Mouse (Mus musculus) activated CD4-positive, CD25-positive, alpha-beta regulatory T cell (primary cell): Measurements from ENCODE around the gene Clasp2. TPM values are rescaled to one million over a fixed set of nuclear protein-coding genes. Genes with fewer than 3 reads are reported as not detected.

Source experiments
- polyA plus RNA-seq, 2 experiments: library from polyadenylated mRNA; unstranded; fragments of 100-300 nt; shearing (Covaris generic); gene quantifications; one replicate each; pipeline ENCODE4 v1.2.1; 2017

Clasp2 gene
- polyA plus RNA-seq, result 10 to 100 TPM; 17.6 to 18.2 TPM

DNA sequence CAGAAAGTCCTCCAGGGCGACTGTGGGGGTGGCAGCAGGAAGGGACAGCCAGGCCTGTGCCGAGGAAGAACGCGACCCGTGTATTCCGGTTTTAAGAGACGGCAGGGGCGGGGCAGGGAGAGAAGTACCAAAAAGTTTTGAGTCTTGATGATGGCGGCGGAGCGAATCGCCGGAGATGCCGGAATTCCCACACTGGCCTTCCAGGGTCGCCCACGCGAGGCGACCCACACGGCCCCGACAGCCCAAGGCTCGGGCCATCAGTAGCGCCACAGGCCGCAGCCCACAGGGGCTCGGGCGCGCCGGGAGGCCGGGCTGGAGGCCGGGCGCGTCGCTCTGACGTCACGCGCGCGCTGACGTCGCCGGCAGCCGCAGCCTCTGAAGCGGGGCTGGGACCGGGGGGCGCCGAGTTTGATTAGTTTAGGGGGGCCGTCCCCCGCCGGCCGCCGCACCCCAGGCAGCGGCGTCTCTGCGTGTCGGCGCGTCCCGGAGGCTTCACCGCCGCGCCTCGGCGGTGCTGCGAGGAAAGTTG is at the start of gene Clasp2:
Gene Clasp2, plus strand, starts transcription at position 366 of the 529 bp plus-strand sequence.

DNA sequence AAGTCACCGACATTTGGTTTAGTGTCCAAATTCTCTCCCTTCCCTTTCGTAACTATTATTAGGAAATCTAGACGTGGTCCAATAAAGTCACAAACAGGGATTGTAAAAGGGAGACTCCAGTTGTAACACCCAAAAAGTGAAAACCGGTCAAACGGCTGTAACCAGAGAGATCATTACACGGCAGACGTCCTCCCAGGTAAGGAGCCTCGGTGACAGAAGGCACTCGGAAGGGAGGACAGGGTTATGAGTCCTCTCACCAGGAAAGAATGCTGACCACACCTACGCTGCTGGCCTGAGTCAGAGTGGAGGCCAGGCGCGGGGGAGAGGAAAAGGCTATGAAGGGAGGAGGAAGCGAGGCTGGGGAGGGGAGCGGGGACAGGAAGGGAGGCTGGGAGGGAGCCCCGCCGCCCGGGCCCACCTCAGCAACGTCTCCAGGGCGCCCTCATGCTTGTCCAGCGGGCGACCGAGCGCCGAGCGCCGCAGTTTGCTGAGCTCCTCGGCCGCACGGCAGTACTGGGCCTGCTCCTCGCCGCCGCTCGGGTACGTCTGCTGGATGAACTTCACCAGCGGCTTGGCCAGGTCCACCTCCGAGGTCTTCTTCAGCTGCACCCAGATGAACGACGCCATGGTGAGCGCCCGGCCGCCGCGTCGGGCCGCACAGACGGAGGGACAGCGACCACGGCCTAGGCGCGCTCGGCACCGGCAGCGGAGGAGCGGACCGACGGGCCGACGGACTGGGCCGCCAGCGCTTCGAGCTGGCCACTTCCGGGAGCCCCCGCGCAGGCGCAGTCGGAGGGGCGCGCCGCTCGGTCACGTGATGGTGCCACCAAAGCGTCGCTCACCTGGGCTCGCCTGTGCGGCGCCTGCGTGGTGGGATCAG is 33.6 kb upstream of the Clasp2 start, which contains the start of gene Pdcd6ip:
Gene Pdcd6ip, minus strand, starts transcription at position 779 of the 880 bp plus-strand sequence.

GRCm38 (mm10) chr9:113930534-113931374 is 189.5 kb downstream of the Clasp2 start, which contains the start of gene Ubp1:
Gene Ubp1, plus strand, starts transcription at chr9:113930934.

Other genes with a start within 250 kb of the Clasp2 start
- 100 to 1,000 TPM; 133 to 184 TPM for gene Pdcd6ip, start 33.2 kb upstream of the Clasp2 start, polyA plus RNA-seq
- gene Ubp1, start 189.5 kb downstream of the Clasp2 start, polyA plus RNA-seq, result 10 to 100 TPM; 66.4 to 68.0 TPM